Mouse (Mus musculus): ENCODE results near the gene Gm10718.
"Not testable (repeated sequence)": the region's sequence is repeated elsewhere in the genome, so short reads cannot be mapped to it uniquely, and the experiment has no call there.

Gm10718 gene

GRCm38 (mm10) chr9:3025653-3026052 is 2.3 kb downstream of the Gm10718 start:
- peak; percentile 90 to 94 for DNase-seq (ENCODE audit: low spot score in 2 of 2)

DNA sequence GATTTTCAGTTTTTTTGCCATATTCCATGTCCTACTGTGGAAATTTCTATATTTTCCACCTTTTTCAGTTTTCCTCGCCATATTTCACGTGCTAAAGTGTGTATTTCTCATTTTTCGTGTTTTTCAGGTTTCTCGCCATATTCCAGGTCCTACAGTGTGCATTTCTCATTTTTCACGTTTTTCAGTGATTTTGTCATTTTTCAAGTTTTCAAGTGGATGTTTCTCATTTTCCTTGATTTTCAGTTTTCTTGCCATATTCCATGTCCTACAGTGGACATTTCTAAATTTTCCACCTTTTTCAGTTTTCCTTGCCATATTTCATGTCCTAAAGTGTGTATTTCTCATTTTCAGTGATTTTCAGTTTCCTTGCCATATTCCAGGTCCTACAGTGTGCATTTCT is 2.8 kb downstream of the Gm10718 start:
- peak; percentile 20 to 38 for DNase-seq (ENCODE audit: low spot score in 2 of 2)

DNA sequence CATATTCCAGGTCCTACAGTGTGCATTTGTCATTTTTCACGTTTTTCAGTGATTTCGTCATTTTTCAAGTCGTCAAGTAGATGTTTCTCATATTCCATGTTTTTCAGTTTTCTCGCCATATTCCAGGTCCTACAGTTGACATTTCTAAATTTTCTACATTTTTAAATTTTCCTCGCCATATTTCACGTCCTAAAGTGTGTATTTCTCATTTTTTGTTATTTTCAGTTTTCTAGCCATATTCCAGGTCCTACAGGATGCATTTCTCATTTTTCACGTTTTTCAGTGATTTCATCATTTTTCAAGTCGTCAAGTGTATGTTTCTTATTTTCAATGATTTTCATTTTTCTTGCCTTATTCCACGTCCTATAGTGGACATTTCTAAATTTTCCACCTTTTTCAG is 3.4 kb downstream of the Gm10718 start:
- peak; percentile 23 to 26 for DNase-seq (ENCODE audit: low spot score in 2 of 2)

GRCm38 (mm10) chr9:3027200-3027599 is 3.9 kb downstream of the Gm10718 start:
- DNase-seq (ENCODE audit: low spot score in 2 of 2), result not testable (repeated sequence)

DNA sequence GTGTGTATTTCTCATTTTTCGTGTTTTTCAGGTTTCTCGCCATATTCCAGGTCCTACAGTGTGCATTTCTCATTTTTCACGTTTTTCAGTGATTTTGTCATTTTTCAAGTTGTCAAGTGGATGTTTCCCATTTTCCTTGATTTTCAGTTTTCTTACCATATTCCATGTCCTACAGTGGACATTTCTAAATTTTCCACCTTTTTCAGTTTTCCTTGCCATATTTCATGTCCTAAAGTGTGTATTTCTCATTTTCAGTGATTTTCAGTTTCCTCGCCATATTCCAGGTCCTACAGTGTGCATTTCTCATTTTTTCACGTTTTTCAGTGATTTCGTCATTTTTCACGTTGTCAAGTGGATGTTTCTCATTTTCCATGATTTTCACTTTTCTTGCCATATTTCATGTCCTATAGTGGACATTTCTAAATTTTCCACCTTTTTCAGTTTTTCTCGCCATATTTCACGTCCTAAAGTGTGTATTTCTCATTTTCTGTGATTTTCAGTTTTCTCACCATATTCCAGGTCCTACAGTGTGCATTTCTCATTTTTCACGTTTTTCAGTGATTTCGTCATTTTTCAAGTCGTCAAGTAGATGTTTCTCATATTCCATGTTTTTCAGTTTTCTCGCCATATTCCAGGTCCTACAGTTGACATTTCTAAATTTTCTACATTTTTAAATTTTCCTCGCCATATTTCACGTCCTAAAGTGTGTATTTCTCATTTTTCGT is 6.1 kb downstream of the Gm10718 start:
- peak; percentile 61 to 69 for DNase-seq (ENCODE audit: low spot score in 2 of 2)

DNA sequence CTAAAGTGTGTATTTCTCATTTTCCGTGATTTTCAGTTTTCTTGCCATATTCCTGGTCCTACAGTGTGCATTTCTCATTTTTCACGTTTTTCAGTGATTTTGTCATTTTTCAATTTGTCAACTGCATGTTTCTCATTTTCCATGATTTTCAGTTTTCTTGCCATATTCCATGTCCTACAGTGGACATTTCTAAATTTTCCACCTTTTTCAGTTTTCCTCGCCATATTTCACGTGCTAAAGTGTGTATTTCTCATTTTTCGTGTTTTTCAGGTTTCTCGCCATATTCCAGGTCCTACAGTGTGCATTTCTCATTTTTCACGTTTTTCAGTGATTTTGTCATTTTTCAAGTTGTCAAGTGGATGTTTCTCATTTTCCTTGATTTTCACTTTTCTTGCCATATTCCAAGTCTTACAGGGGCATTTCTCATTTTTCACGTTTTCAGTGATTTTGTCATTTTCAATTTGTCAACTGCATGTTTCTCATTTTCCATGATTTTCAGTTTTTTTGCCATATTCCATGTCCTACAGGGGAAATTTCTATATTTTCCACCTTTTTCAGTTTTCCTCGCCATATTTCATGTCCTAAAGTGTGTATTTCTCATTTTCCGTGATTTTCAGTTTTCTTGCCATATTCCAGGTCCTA is 7.5 kb downstream of the Gm10718 start:
- DNase-seq (ENCODE audit: low spot score in 2 of 2), result not testable (repeated sequence)

GRCm38 (mm10) chr9:3034299-3034698 is 11.0 kb downstream of the Gm10718 start, which contains the start of gene Gm17535:
Gm17535 (plus strand) TSS chr9:3034599.
- not testable (repeated sequence) for DNase-seq (ENCODE audit: low spot score in 2 of 2)

DNA sequence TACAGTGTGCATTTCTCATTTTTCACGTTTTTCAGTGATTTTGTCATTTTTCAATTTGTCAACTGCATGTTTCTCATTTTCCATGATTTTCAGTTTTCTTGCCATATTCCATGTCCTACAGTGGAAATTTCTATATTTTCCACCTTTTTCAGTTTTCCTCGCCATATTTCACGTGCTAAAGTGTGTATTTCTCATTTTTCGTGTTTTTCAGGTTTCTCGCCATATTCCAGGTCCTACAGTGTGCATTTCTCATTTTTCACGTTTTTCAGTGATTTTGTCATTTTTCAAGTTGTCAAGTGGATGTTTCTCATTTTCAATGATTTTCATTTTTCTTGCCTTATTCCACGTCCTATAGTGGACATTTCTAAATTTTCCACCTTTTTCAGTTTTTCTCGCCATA is 13.2 kb downstream of the Gm10718 start, which contains the start of gene Gm10715:
Gene Gm10715, plus strand, starts transcription at position 301 of the 400 bp plus-strand sequence.
- not testable (repeated sequence) for DNase-seq (ENCODE audit: low spot score in 2 of 2)

DNA sequence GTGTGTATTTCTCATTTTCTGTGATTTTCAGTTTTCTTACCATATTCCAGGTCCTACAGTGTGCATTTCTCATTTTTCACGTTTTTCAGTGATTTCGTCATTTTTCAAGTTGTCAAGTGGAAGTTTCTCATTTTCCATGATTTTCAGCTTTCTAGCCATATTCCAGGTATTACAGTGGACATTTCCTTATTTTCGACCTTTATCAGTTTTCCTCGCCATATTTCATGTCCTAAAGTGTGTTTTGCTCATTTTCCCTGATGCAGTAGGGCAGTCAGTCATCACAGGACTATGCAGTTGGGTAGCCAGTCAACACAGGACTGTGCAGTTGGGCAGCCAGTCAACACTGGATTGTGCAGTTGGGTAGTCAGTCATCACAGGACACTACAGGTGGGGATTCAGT is 14.8 kb downstream of the Gm10718 start:
- not testable (repeated sequence) for DNase-seq (ENCODE audit: low spot score in 2 of 2)
